Mouse (Mus musculus) G1E-ER4 (cell line): ENCODE data around the gene Chn1. TPM values are rescaled to one million over a fixed set of nuclear protein-coding genes. Genes with fewer than 3 reads are reported as not detected.

Source experiments
- GATA1 ChIP-seq: IDR thresholded peaks from one replicate; pipeline ENCODE4 v1.8.0; 2012; ENCODE audit warnings: low read length, inconsistent platforms
- polyA plus RNA-seq: library from polyadenylated mRNA; stranded (reverse); fragments of >175 nt; gene quantifications from 2 replicates; pipeline ENCODE4 v1.2.3, GENCODE M21; 2012

Gene Chn1
- polyA plus RNA-seq, 1 experiment = 0.77 TPM

GRCm38 (mm10) chr2:73590106-73590505 lies 185.0 kb downstream of the Chn1 start:
- no peak for TF ChIP-seq GATA1

- TF ChIP-seq GATA1 = no peak
Observed at GRCm38 (mm10) chr2:73588951-73589350, 186.2 kb downstream of the Chn1 start.

DNA sequence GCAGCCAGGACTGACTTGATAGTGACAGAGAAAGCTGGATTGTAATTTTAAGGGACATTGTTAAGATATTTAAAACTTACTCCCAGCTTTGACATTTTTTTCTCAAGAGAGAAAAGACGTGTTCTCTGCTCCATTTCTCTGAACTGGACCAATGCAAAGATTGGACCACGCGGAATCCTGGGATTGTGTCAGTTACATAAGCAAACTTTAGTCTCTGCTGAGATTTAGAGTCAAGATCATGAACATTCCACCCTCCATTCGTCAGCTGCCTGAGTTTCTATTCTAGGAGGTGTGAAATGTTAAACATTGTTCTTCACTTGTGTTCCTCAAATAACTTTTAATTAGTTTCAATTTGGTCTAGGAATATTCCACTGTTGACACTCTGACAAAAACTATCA lies 188.0 kb downstream of the Chn1 start:
- no peak for TF ChIP-seq GATA1

- no peak for TF ChIP-seq GATA1
Observed at GRCm38 (mm10) chr2:73586392-73587108, 188.6 kb downstream of the Chn1 start.

- no peak for TF ChIP-seq GATA1
Observed at GRCm38 (mm10) chr2:73585347-73585831, 189.8 kb downstream of the Chn1 start.

- no peak for TF ChIP-seq GATA1
Observed at GRCm38 (mm10) chr2:73584645-73585346, 190.3 kb downstream of the Chn1 start.

GRCm38 (mm10) chr2:73580720-73581119 lies 194.4 kb downstream of the Chn1 start:
- no peak for TF ChIP-seq GATA1

- no peak for TF ChIP-seq GATA1
Observed at GRCm38 (mm10) chr2:73580166-73580565, 195.0 kb downstream of the Chn1 start, which contains the start of gene Chrna1. Gene Chrna1, minus strand, starts transcription at chr2:73580338.

DNA sequence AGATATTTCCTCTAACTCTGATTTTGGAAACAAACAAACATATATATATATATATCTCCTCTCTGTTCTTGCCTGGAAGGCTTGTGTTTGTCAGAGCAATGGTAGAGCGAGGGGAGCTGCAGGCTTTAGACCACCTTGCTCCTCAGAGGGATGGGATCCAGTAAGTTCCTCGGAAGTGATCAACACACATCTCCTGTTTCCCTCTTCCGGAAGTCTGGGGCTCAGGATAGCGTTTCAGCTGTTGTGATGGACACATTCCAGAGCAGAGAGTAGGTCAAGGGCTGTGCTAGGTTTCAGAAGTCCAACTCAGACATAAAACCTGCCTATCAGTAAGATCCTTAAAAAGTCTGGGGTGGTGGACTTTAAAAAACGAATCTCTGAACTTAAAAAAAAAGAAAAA lies 196.0 kb downstream of the Chn1 start:
- no peak for TF ChIP-seq GATA1

DNA sequence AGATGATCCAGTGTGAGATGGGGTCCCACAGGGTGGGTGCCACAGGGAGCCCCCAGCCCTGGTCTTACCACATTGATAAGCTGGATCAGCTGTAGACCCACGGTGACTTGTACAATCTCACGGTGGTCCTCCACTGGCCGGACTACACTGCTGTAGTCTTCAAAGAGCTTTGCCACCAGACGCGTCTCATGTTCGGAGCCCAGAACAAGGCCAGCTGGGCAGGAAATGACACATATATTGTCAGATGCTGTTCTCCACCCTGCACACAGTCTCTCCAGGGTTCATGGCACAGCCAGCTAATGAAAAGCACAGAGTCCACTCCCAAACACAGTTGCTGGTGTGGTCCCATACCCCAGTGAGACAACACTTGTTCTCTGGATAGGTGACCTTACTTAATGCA lies 200.7 kb downstream of the Chn1 start:
- no peak for TF ChIP-seq GATA1

DNA sequence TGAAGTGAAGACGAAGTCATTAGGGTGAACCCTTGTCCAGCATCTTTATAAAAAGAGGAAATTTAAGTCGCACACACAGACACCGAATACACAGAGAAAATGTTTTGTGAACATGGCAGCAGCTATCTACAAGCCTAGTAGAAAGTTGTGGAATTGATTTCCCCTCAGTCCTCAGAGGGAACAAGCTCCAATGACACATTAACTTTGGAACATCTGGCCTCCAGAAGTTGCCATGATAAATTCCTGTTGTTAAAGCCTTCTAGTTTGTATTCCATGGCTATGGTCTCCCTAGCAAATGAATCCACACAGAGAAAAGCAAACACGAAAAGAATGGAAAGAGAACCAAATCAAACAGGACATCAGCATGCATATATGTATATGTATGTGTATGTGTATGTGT lies 201.6 kb downstream of the Chn1 start:
- TF ChIP-seq GATA1 = no peak

DNA sequence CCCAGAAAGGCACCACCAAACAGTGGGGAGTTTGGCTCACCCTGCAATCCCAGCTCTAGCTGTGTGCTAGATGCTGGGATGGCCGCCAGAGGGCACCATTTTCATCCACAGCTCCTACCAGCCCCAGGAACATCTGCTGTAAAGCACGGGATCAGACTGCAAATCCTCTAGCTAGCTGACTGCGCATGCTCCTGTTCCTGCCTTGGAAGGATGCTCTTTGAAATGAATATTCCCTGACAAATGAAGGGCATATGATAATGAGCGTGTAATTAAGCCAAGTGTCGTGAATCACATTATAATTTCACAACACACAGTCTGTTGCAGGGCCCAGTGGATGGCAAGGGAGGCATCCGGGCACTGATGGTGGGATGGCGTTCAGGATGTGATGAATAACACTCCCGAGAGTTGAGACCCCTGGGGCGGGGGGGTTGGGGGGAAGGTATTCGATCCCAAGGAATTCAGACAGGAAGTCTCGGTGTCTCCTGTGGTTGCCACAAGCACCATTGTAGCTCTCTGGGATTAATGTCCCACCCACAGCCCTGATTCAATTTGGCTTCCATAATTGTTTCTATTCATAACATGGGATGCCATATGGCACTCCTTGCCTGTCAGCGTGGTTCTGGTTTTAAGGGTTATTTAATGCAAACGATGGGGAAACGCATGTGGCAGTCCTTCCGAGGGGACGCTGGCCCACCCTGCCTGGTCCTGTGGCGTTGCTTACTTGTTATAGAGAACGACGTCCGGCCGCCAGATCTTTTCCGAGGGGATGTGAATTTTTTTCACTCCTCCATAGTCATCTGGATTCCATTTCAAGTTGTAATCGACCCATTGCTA lies 202.4 kb downstream of the Chn1 start:
- TF ChIP-seq GATA1 = no peak

DNA sequence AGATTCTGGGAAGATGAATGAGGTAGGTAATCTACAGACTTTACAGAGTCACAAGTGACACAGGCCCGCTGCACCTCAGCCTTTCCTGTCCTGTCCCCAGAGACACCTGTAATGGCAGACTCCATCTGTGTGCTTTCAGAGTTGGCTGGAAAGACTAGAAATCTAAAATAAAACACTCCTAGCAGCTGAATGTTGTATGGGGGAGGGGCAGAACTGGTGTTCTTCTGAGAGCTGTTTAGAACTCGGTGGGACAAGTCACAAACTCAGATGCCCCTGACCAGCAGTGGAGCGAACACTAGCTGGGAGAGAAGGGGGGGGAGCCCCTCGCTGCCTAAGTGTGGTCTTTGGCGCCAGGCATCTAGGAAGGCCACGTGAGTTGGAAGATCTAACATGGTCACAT lies 203.2 kb downstream of the Chn1 start:
- TF ChIP-seq GATA1 = no peak

DNA sequence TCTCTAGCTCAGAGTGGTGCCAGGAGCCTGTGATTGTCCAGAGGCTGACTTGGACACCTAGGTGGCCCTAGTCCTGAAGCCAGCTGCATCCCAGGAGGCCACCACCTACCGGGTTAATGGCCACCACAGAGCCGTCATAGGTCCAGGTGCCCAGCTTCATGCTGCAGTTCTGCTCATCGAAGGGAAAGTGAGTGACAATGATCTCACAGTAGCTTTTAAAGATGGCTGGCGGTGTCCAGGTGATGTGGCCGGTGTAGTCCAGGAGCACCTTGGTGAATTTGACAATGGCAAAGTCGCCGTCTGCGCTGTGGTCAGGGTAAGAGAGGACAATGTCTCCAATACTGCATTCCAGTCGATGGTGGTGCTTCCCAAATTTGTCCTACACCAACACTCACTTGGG lies 203.8 kb downstream of the Chn1 start:
- TF ChIP-seq GATA1 = no peak

DNA sequence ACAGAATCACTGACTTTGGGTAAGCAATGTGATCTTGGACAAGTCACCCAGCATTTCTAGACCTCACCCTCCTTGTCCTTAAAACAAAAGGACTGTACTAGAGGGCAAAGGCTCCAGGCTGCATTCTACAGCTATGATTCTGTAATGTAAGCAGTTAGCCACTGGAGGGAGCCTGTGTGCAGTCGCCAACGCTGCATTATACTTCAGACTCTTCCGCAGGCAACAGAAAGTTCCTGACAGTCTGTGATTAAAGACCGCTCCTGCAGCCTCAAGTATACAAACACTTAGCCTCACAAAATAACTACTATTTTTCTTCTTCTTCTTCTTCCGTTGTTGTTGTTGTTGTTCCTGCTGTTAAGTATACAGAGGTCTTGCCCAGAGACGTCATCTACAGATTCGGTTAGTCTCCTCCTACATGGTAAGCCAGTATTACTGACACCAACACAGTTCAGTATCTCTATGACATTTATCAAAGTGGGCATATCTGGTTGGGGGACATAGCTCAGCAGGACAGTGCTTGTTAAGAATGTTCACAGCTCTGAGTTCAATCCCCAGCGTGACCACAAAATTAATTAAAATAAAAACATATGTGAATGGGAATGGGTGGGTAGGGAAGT lies 208.0 kb downstream of the Chn1 start:
- no peak for TF ChIP-seq GATA1

- TF ChIP-seq GATA1 = no peak
Observed at GRCm38 (mm10) chr2:73566162-73566561, 209.0 kb downstream of the Chn1 start.
